Mouse (Mus musculus) ovary, adult 18-20 months (tissue): ENCODE results near the gene Dock4.

Source experiments
- DNase-seq: peaks from one replicate; pipeline ENCODE4 v3.0.0; 2022; ENCODE audit warnings: low spot score, mixed read lengths

Gene Dock4

GRCm38 (mm10) chr12:40445648-40446449 is at the start of gene Dock4, which contains the start of gene Zfp277:
Gene Dock4 (plus strand): TSS chr12:40445952.
Gene Zfp277 (minus strand): TSS chr12:40445902.
- peak; percentile 98 for DNase-seq

- DNase-seq: no peak
Observed at GRCm38 (mm10) chr12:40398916-40399315, 46.8 kb upstream of the Dock4 start.

- DNase-seq: no peak
Observed at GRCm38 (mm10) chr12:40399386-40399785, 46.4 kb upstream of the Dock4 start.

- DNase-seq: no peak
Observed at GRCm38 (mm10) chr12:40399812-40400211, 45.9 kb upstream of the Dock4 start.

- no peak for DNase-seq
Observed at GRCm38 (mm10) chr12:40414682-40415311, 31.0 kb upstream of the Dock4 start.

GRCm38 (mm10) chr12:40415312-40415925 is 30.3 kb upstream of the Dock4 start:
- peak; percentile 20 for DNase-seq

- peak; percentile 28 for DNase-seq
Observed at GRCm38 (mm10) chr12:40417257-40417656, 28.5 kb upstream of the Dock4 start.

- no peak for DNase-seq
Observed at GRCm38 (mm10) chr12:40424991-40425390, 20.8 kb upstream of the Dock4 start.

- no peak for DNase-seq
Observed at GRCm38 (mm10) chr12:40427606-40428005, 18.1 kb upstream of the Dock4 start.

- DNase-seq: no peak
Observed at GRCm38 (mm10) chr12:40429976-40430375, 15.8 kb upstream of the Dock4 start.

GRCm38 (mm10) chr12:40431075-40431474 is 14.7 kb upstream of the Dock4 start:
- DNase-seq: no peak

GRCm38 (mm10) chr12:40434101-40434500 is 11.7 kb upstream of the Dock4 start:
- no peak for DNase-seq

GRCm38 (mm10) chr12:40438049-40438448 is 7.7 kb upstream of the Dock4 start:
- no peak for DNase-seq

- peak; percentile 23 for DNase-seq
Observed at GRCm38 (mm10) chr12:40445206-40445605, 546 bp upstream of the Dock4 start.

GRCm38 (mm10) chr12:40446450-40447381 is 964 bp downstream of the Dock4 start:
- no peak for DNase-seq

GRCm38 (mm10) chr12:40447561-40448355 is 2.0 kb downstream of the Dock4 start:
- DNase-seq: no peak

- no peak for DNase-seq
Observed at GRCm38 (mm10) chr12:40449119-40449795, 3.5 kb downstream of the Dock4 start.

GRCm38 (mm10) chr12:40456517-40456916 is 10.8 kb downstream of the Dock4 start:
- DNase-seq: no peak

GRCm38 (mm10) chr12:40458977-40459376 is 13.2 kb downstream of the Dock4 start:
- no peak for DNase-seq

- no peak for DNase-seq
Observed at GRCm38 (mm10) chr12:40459673-40460265, 14.0 kb downstream of the Dock4 start.
